Mouse (Mus musculus) ES-E14 (cell line): ENCODE measurements around the gene Rap1gds1. TPM values are rescaled to one million over a fixed set of nuclear protein-coding genes. Genes with fewer than 3 reads are reported as not detected.

Experiments used
- DNase-seq: peaks from one replicate; pipeline ENCODE4 v3.0.0-alpha.2; 2013; ENCODE audit warnings: low read depth, low spot score
- H3K27ac ChIP-seq: 2 replicates; pipeline ENCODE4 v1.5.1; 2012; ENCODE audit warnings: low read depth, mild to moderate bottlenecking, low read length, moderate library complexity, mixed read lengths; ENCODE audit not compliant: poor library complexity, insufficient read depth, severe bottlenecking
- H3K36me3 ChIP-seq: 2 replicates; pipeline ENCODE4 v1.6.1; 2012; ENCODE audit warnings: mild to moderate bottlenecking, low read length, moderate library complexity, mixed read lengths; ENCODE audit not compliant: control insufficient read depth, poor library complexity, insufficient read depth, severe bottlenecking
- H3K4me1 ChIP-seq, 2 experiments: fragments of 150-350 bp in 1 of 2; sonication (generic) in 1 of 2; 2 replicates each; pipeline ENCODE4 v1.6.1; 2012; ENCODE audit warnings: low read length in 2 of 2, mild to moderate bottlenecking in 1 of 2, mixed read lengths in 1 of 2; ENCODE audit not compliant: control insufficient read depth in 2 of 2, insufficient read depth in 2 of 2, poor library complexity in 1 of 2
- H3K4me3 ChIP-seq, 2 experiments: fragments of 150-350 bp in 1 of 2; sonication (generic) in 1 of 2; 2 replicates each; pipeline ENCODE4 v1.5.1; 2012; ENCODE audit warnings: low read length in 2 of 2, low read depth in 1 of 2, mild to moderate bottlenecking in 1 of 2, mixed read lengths in 1 of 2; ENCODE audit not compliant: insufficient read depth in 1 of 2, poor library complexity in 1 of 2, severe bottlenecking in 1 of 2
- H3K9ac ChIP-seq: 2 replicates; pipeline ENCODE4 v1.6.1; 2012; ENCODE audit warnings: low read depth, mild to moderate bottlenecking, low read length, mixed read lengths; ENCODE audit not compliant: poor library complexity, insufficient read depth, severe bottlenecking
- H3K9me3 ChIP-seq: fragments of 150-350 bp; sonication (generic); 2 replicates; pipeline ENCODE4 v1.6.1; 2012; ENCODE audit warnings: low read depth, mild to moderate bottlenecking, low read length; ENCODE audit not compliant: control insufficient read depth, insufficient read depth
- CHD2 ChIP-seq: IDR thresholded peaks from 2 replicates; pipeline ENCODE4 v1.6.1; 2014; ENCODE audit warnings: mild to moderate bottlenecking, low read depth, low read length, inconsistent platforms
- HCFC1 ChIP-seq: IDR thresholded peaks from 2 replicates; pipeline ENCODE4 v1.6.1; 2012; ENCODE audit warnings: low read length, inconsistent platforms, borderline replicate concordance; ENCODE audit not compliant: insufficient read depth
- MAFK ChIP-seq: IDR thresholded peaks from 2 replicates; pipeline ENCODE4 v1.6.1; 2014; ENCODE audit warnings: mild to moderate bottlenecking, low read depth, low read length, inconsistent platforms; ENCODE audit not compliant: insufficient read depth
- ZC3H11A ChIP-seq: IDR thresholded peaks from 2 replicates; pipeline ENCODE4 v1.6.1; 2012; ENCODE audit warnings: low read depth, mild to moderate bottlenecking, inconsistent platforms, low read length, borderline replicate concordance
- ZNF384 ChIP-seq: IDR thresholded peaks from 2 replicates; pipeline ENCODE4 v1.6.1; 2012; ENCODE audit warnings: low read depth, low read length, inconsistent platforms
- in situ Hi-C, 2 experiments: fragments of 600-800 bp; cut with MboI; formaldehyde crosslinking; loops; one replicate each; pipeline ENCODE4 v1.15.1; 2025; ENCODE audit warnings: low sequenced_read_pairs in 2 of 2, inconsistent platforms in 1 of 2; ENCODE audit not compliant: unreplicated experiment in 2 of 2
- total RNA-seq: library from RNA; depleted of rRNA; stranded (reverse); fragments of 300-350 nt; gene quantifications from 2 replicates; pipeline ENCODE4 v1.2.3, GENCODE M21; 2012

The Rap1gds1 gene
- total RNA-seq, 1 experiment = 21.9 TPM

DNA sequence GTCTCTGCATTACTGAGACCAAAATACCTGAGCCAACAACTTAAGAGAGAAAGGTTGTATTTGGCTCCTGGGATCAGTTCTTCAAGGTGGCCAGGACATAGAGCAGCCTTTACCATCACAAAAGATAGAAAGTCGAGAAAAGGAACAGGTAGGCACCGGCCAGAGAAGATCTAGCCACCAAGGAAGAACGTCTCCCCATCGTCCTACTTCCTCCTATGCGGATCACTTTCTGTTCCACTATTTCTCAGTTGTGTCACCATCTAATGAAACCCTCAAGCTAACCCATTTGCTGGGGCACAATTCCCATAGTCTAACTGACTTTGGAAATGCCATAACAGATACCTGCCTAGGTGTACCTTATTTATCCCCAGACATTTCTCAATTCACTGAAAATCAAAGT, 24.3 kb upstream of the Rap1gds1 start:
- Histone ChIP-seq H3K9me3 (no peaks in the 10 kb centered on the region), H3K4me1 (no peaks in the 10 kb centered on the region), H3K9ac (no peak overlapping the region), H3K27ac (no peak overlapping the region), H3K4me3 (no peak overlapping the region), H3K36me3 (no peaks in the 10 kb centered on the region)
- in situ Hi-C loops = no loop called here
- DNase-seq = no peak
- TF ChIP-seq ZNF384 (no peak), MAFK (no peak), HCFC1 (no peak), ZC3H11A (no peak), CHD2 (no peak)

DNA sequence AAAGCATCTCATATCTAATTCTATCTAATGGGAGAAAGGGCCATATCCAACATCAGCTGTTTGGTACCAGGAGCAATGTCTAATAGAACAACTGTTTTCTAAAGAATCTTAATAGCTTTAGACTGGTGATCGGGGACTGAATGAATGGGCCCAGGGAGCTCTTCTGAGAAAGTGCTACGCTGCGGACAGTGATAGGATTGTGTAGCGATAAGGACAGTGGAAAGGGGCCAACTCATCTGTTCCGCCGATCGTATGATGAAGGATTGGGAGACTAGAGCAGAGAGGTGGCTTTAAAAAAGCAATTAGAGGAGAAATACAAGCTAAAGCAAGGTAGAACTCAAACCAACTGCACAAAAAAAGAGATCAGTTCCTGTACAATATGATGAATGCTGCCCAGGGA, 20.9 kb upstream of the Rap1gds1 start:
- Histone ChIP-seq H3K9ac (no peak overlapping the region), H3K4me3 (no peak overlapping the region), H3K9me3 (no peaks in the 10 kb centered on the region), H3K27ac (no peak overlapping the region), H3K4me1 (no peaks in the 10 kb centered on the region), H3K36me3 (no peaks in the 10 kb centered on the region)
- in situ Hi-C loops = no loop called here
- no peak for DNase-seq
- TF ChIP-seq CHD2 = no peak
- no peak for TF ChIP-seq HCFC1
- TF ChIP-seq MAFK = no peak
- TF ChIP-seq ZNF384 = no peak
- TF ChIP-seq ZC3H11A = no peak

GRCm38 (mm10) chr3:139088526-139088925, 13.5 kb upstream of the Rap1gds1 start:
- no peak for TF ChIP-seq CHD2
- TF ChIP-seq ZNF384 = no peak
- TF ChIP-seq MAFK = no peak
- no peak for TF ChIP-seq HCFC1
- no peak for TF ChIP-seq ZC3H11A
- Histone ChIP-seq H3K4me3 (no peak overlapping the region), H3K9ac (no peak overlapping the region), H3K9me3 (0 out of 2 replicates have a peak, but pooled peaks cover 2% of the 10 kb centered on the region), H3K27ac (no peak overlapping the region), H3K36me3 (no peaks in the 10 kb centered on the region), H3K4me1 (no peaks in the 10 kb centered on the region)
- in situ Hi-C loops = no loop called here
- no peak for DNase-seq

DNA sequence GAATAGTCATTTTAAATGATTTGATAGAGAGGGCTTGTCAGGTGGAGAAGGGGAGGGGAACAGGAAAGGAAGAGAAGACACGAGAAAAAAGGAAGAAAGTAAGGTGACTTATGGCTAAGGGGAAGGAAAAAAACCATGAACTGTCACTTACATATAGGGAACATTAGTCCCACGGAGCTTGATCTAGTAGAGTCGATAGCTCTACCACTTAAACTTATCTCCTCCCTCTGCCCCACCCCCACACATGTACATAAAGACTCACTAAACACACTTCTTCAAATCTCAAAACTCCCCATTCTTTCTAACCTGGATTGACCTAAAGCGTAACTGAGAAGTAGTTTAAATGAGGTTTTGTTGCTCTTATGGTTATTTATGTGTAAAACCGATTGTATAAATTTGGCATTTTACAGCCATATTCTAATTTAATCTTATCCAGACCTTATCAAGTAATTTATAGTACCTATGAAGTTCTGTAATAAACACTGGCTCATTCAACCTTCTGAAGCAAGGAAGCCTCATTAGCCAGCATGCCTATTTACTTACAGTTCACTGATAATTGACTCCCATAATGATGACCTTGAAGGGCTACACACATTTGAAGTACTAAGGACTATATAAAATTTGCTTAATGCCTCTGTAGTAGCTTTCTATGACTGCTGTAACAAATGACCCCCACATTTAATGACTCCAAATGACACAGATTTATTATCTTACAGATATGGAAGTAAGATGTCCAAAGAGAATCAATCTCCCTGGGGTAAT, 9.0 kb upstream of the Rap1gds1 start:
- TF ChIP-seq HCFC1 (no peak), MAFK (no peak), ZC3H11A (no peak), ZNF384 (no peak), CHD2 (no peak)
- Histone ChIP-seq H3K9ac (no peak overlapping the region), H3K27ac (no peak overlapping the region), H3K4me3 (no peak overlapping the region), H3K9me3 (0 out of 2 replicates have a peak, but pooled peaks cover 2% of the 10 kb centered on the region), H3K4me1 (no peaks in the 10 kb centered on the region), H3K36me3 (no peaks in the 10 kb centered on the region)
- in situ Hi-C loops = no loop called here
- DNase-seq = no peak
